Mouse (Mus musculus): ENCODE measurements around the gene Psen2. TPM values are rescaled to one million over a fixed set of nuclear protein-coding genes. Genes with fewer than 3 reads are reported as not detected.
A peak's percentile ranks its signal among the peaks of the same experiment; 100 is the strongest.

Gene Psen2
- polyA plus RNA-seq, 1 experiment from 2014 or later, result 10.4 TPM

DNA sequence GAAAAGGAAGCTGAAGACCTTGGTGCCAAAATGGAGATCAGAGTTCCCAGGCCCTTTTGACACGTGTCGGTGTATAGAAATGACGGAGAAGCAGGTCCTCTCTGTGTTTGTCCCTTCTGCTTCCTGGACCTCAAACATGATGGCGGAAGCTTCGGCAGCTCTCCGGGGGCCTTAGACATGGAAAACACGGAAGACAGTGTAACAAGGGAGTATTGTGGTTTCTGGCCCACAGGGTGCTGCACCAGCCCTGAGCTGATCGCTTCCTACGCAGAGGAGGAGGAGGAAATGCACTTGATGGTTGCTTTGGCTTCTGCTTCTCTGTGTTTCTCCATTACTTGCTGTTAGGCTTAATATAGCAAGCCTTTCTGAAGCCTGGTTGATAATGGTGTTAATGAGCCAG, 32.9 kb upstream of the Psen2 start:
- H3K27ac ChIP-seq, result no peak overlapping the region
- H3K27me3 ChIP-seq, result no peaks in the 10 kb centered on the region
- WGBS, result 87% methylated on average over 9 of the region's 9 CpGs
- no peak overlapping the region for H3K4me3 ChIP-seq
- H3K9me3 ChIP-seq, result no peaks in the 10 kb centered on the region
- H3K36me3 ChIP-seq, result no peaks in the 10 kb centered on the region
- ATAC-seq (ENCODE audit: insufficient number of reproducible peaks, insufficient read depth, low FRiP score, low TSS enrichment), result no peak
- H3K9ac ChIP-seq, result no peak overlapping the region
- H3K4me1 ChIP-seq, result 0 out of 2 replicates have a peak, but pooled peaks cover 9% of the 10 kb centered on the region
- H3K4me2 ChIP-seq (replicated peaks), result no peak overlapping the region

DNA sequence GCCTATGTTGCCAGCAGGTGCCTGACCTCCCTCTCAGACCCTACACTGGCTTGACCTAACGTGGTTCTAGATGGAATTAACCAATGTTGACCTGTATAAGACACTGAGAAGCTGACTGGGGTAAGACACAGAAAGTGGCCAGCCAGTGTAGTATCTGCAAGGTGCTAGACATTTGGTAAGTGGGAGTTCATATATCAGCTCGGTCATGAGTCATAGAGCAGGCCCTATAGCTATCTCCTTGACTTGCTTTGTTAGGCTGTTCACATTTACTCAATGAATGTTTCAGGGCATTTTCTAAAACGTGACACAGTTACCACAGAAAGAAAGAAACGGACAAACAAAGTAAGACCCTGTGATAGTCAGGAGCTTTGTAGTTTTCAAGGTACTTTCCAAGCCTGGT, 27.1 kb upstream of the Psen2 start:
- peaks cover 18% of the 10 kb centered on the region for H3K4me1 ChIP-seq

DNA sequence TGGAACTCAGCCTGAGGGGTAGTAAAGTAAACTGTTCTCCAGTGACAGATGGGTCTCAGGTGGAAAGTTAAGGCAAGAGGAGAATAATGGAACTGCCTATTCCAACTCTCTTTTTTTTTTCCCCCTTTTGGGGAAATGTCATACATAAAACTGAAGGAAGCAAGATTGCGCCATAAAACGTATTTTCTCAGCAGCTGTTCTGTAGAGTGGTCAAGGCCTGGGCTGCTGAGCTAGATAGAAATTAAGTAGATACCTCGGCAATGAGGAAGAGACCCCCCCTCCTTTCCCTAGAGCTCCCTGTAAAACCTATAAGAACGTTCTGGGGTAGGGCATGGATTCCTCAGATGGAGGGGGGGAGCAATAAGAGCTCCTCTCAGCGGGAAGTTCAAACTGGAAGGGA, 26.6 kb upstream of the Psen2 start:
- Histone ChIP-seq H3K27me3 (no peaks in the 10 kb centered on the region), H3K36me3 (no peaks in the 10 kb centered on the region), H3K4me3 (no peak overlapping the region), H3K9me3 (no peaks in the 10 kb centered on the region), H3K4me1 (peaks cover 22% of the 10 kb centered on the region), H3K27ac (no peak overlapping the region), H3K4me2 (replicated peaks) (no peak overlapping the region), H3K9ac (no peak overlapping the region)
- ATAC-seq (ENCODE audit: insufficient number of reproducible peaks, insufficient read depth, low FRiP score, low TSS enrichment), result no peak
- 77% methylated on average over 5 of the region's 5 CpGs for WGBS

More for the DNA sequence above, 27.1 kb upstream of the Psen2 start:
- no peaks in the 10 kb centered on the region for H3K27me3 ChIP-seq
- no peak overlapping the region for H3K4me3 ChIP-seq
- H3K9me3 ChIP-seq, result no peaks in the 10 kb centered on the region
- H3K4me2 ChIP-seq (replicated peaks), result no peak overlapping the region
- H3K9ac ChIP-seq, result no peak overlapping the region
- no peak overlapping the region for H3K27ac ChIP-seq
- ATAC-seq (ENCODE audit: insufficient number of reproducible peaks, insufficient read depth, low FRiP score, low TSS enrichment), result no peak
- WGBS, result 82% methylated on average over 4 of the region's 4 CpGs
- H3K36me3 ChIP-seq, result no peaks in the 10 kb centered on the region

DNA sequence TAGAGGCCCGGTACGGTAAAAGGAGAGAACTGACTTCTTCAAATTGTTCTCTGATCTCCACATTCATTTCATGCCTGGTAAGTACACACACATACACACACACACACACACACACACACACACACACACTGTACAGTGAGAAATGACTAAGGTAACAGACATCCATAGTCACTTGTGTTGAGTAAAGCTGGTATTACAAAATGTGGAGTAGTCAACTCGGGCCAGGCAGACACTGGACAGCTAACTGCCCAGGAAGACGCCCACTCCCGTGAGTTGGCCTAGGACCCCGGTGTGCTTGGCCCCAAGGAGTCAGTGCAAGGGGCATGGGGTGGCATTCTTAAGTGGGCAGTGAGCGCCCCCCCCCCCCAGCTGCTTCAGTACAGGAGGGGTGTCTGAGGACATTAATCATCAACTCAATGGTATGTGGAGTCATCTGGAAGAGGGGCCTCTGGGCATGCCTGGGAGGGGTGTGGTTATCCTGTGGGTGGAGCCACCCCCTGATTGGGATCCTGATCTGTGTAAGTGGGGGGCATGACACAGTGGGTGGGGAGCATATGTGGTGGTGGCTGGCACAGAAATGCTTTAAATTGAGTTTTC, 25.7 kb upstream of the Psen2 start:
- Histone ChIP-seq H3K27ac (no peak overlapping the region), H3K4me2 (replicated peaks) (no peak overlapping the region), H3K4me1 (peaks cover 30% of the 10 kb centered on the region), H3K9ac (no peak overlapping the region), H3K36me3 (no peaks in the 10 kb centered on the region), H3K4me3 (no peak overlapping the region), H3K9me3 (no peaks in the 10 kb centered on the region), H3K27me3 (no peaks in the 10 kb centered on the region)
- ATAC-seq (ENCODE audit: insufficient number of reproducible peaks, insufficient read depth, low FRiP score, low TSS enrichment), result no peak
- WGBS, result 92% methylated on average over 7 of the region's 7 CpGs

DNA sequence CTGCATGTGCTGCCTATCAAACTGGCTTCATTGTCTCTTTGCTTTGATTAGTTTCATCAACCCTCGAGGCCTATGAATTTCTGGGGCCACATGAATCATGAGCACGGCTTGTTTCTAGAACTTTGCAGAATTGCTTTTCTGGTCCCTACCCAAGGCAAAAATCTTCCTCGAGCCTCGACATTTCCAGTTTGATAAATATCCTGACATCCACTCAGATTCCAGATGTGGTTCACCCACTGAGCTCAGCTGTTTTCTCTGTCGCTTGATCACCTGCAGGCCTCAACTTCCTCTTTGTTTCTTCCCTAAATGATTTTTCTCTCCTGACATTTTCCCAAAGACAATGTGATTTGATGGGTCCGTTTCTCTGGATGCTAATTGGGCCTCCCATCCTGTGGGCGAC, 25.0 kb upstream of the Psen2 start:
- no peaks in the 10 kb centered on the region for H3K27me3 ChIP-seq
- no peak overlapping the region for H3K27ac ChIP-seq
- H3K36me3 ChIP-seq, result no peaks in the 10 kb centered on the region
- H3K4me2 ChIP-seq (replicated peaks), result no peak overlapping the region
- H3K4me3 ChIP-seq, result no peak overlapping the region
- ATAC-seq (ENCODE audit: insufficient number of reproducible peaks, insufficient read depth, low FRiP score, low TSS enrichment), result no peak
- peaks cover 36% of the 10 kb centered on the region for H3K4me1 ChIP-seq
- H3K9me3 ChIP-seq, result no peaks in the 10 kb centered on the region
- 77% methylated on average over 7 of the region's 7 CpGs for whole genome bisulfite sequencing
- H3K9ac ChIP-seq, result no peak overlapping the region

DNA sequence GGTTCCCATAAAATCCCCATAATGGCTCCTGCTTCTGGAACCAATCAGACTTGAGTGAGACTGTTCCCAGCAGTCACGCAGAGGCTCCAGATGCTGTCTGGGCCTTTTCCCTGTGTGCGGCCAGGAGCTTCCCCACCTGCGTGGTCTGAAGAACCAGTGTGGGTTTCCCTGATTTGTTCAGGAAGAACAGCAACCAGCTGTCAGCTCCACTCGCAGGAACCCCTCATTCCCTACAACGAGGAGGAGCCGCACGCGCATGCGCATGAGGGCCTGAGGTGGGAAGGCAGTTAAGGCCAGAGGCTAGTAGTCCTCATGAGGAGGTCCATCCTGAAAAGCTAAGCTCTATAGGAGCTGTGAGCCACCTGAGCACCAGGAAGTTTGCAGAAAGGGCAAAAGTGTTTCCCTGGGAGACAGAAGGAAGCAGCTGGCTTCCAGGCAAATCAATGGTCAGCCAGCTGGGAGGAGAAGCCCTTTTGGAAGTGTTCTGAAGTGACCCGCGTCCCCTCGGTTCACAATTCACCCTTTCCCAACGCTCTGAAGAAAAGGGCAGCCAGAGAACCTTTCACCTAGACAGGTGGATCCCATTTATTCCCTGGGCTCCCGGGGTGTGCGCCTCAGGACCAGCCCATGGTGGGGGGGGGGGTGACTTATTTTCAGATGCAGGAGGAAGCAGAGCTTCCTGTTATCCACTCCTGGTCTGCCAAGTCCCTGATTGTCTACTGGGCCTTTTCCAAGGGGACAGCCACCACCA, 23.0 kb upstream of the Psen2 start:
- no peaks in the 10 kb centered on the region for H3K27me3 ChIP-seq
- H3K4me2 ChIP-seq (replicated peaks), result no peak overlapping the region; the same call in 1 of the 2 replicates
- 35% methylated on average over 15 of the region's 15 CpGs for WGBS
- peaks cover 42% of the 10 kb centered on the region for H3K4me1 ChIP-seq
- H3K4me3 ChIP-seq, result no peak overlapping the region
- peak overlapping the region; percentile 3; the same call in 1 of the 2 replicates for H3K9ac ChIP-seq
- H3K9me3 ChIP-seq, result no peaks in the 10 kb centered on the region
- H3K36me3 ChIP-seq, result no peaks in the 10 kb centered on the region
- ATAC-seq (ENCODE audit: insufficient number of reproducible peaks, insufficient read depth, low FRiP score, low TSS enrichment), result no peak
- peak overlapping the region; percentile 76 for H3K27ac ChIP-seq

DNA sequence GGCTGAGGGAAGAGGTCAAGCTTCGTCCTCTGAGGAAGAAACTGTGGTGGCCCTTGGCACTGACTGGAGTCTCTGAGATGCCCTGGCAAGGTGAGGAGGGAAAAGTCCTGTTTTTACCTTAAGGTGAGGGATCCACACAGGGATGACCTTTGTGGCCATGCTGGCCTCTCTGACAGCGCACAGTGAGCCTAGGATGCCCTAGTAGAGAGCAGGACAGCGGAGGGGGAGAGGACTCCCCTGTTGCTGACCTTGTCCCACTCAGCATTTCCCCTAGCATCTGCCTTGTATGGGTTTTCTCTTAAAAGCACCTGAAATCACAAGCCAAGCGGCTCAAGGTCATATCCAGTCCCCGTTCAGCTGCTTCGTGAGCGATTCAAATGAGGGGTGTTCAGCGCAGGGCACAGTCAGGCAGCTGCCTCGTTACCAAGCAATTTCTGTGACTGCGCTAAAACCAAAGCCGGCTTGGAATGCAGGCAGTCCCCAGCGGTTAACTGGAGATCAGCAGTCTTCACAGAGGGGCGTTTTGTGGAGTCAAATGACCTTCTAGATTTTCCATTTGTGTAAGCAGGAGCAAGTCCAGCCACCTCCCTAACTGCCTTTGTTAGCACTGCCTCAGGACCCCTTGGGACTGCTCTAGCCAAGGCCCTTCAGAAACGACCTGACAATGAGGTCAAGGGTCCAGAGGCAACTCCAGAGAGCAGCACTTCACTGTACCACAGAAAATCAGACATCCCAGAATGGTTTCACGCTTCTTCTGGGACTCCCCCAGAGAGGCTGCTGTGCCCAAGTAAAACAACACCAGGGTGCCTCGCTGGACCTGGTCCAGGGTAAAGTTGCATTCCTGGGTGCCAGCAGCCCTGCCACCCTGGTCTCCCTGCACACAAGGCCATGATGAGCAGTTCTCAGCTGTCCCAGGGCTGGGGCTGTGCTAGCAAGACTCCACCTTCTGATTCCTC, 20.9 kb upstream of the Psen2 start:
- H3K9me3 ChIP-seq, result no peaks in the 10 kb centered on the region
- H3K4me2 ChIP-seq (replicated peaks), result peak overlapping the region; percentile 8; the same call in 1 of the 2 replicates
- WGBS, result 18% methylated on average over 16 of the region's 16 CpGs
- H3K9ac ChIP-seq, result no peak overlapping the region
- H3K27me3 ChIP-seq, result no peaks in the 10 kb centered on the region
- peaks cover 47% of the 10 kb centered on the region for H3K4me1 ChIP-seq
- ATAC-seq (ENCODE audit: insufficient number of reproducible peaks, insufficient read depth, low FRiP score, low TSS enrichment), result peak; percentile 37; the same call in 1 of the 2 replicates
- peak overlapping the region; percentile 51; the same call in 1 of the 2 replicates for H3K27ac ChIP-seq
- H3K4me3 ChIP-seq, result no peak overlapping the region
- H3K36me3 ChIP-seq, result no peaks in the 10 kb centered on the region

DNA sequence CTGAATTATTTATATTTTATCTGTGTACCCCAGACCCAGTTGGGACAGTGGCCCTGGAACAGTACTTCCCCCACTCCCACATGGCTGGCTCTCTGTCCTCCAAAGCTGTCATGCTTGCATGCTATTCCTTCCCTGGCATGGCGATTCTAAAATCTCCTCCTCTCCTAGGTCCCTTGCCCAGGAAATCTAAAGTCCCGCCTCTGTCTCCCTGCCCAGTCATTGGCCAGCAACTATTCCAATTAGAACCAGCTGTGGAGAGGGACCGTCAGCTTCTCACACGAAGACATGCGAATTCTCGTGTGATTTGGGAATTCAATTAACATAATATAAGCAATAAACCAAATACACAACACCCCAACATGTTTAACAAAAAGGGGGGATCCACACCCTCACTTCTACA, 19.3 kb upstream of the Psen2 start:
- Histone ChIP-seq H3K27me3 (no peaks in the 10 kb centered on the region), H3K36me3 (no peaks in the 10 kb centered on the region), H3K27ac (no peak overlapping the region), H3K9me3 (no peaks in the 10 kb centered on the region), H3K4me3 (no peak overlapping the region), H3K4me2 (replicated peaks) (no peak overlapping the region), H3K4me1 (peaks cover 47% of the 10 kb centered on the region), H3K9ac (no peak overlapping the region)
- WGBS, result 21% methylated on average over 6 of the region's 6 CpGs
- ATAC-seq (ENCODE audit: insufficient number of reproducible peaks, insufficient read depth, low FRiP score, low TSS enrichment), result no peak

DNA sequence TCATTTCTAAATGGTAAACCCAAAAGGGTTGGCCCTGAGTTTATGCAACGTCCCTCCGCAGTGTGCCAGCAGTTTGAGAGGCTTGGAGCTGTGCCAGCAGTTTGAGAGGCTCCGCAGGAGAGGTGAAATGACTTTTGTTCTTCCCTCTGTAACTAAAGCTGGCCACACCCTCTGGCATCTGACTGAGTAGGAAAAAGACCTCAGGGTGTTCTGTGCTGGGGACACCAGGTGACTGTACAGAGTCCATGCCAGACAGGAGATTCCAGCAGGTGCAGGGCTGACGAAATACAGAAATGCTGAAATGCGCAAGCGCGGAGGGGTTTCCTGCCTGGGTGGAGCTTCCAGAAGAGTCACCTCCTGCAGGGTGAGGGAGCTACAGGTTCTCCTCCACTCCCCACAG, 16.4 kb upstream of the Psen2 start:
- 0 out of 2 replicates have a peak overlapping the region, but pooled peaks have one; percentile 12 for H3K4me2 ChIP-seq (replicated peaks)
- WGBS, result 37% methylated on average over 7 of the region's 7 CpGs
- H3K27ac ChIP-seq, result no peak overlapping the region
- H3K9me3 ChIP-seq, result no peaks in the 10 kb centered on the region
- H3K27me3 ChIP-seq, result no peaks in the 10 kb centered on the region
- H3K4me3 ChIP-seq, result no peak overlapping the region
- no peak for ATAC-seq (ENCODE audit: insufficient number of reproducible peaks, insufficient read depth, low FRiP score, low TSS enrichment)
- no peaks in the 10 kb centered on the region for H3K36me3 ChIP-seq
- peaks cover 27% of the 10 kb centered on the region for H3K4me1 ChIP-seq
- H3K9ac ChIP-seq, result no peak overlapping the region

DNA sequence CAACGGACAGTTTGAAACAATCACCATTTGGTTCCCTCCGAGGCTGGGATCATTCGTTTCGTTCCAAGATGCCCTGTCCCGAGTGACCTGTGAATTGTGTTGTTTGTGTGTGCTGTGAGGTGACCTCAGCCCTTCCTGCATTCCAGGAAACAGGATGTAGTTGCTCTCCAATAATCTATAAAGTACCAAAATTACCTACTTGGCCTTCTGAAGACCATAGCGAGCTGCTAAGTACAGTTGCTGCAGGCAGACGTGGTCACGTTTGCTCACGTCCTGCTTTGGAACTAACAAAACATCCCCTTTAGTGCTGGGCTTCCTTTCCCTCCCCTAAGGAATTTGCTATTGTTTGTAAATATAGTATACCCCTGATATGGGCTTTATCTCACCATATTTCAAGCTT, 14.3 kb upstream of the Psen2 start:
- no peak for ATAC-seq (ENCODE audit: insufficient number of reproducible peaks, insufficient read depth, low FRiP score, low TSS enrichment)
- H3K4me3 ChIP-seq, result no peak overlapping the region
- no peak overlapping the region for H3K9ac ChIP-seq
- no peaks in the 10 kb centered on the region for H3K36me3 ChIP-seq
- no peaks in the 10 kb centered on the region for H3K27me3 ChIP-seq
- no peaks in the 10 kb centered on the region for H3K9me3 ChIP-seq
- H3K4me1 ChIP-seq, result peaks cover 13% of the 10 kb centered on the region
- H3K4me2 ChIP-seq (replicated peaks), result no peak overlapping the region
- H3K27ac ChIP-seq, result no peak overlapping the region
- 44% methylated on average over 9 of the region's 9 CpGs for WGBS

DNA sequence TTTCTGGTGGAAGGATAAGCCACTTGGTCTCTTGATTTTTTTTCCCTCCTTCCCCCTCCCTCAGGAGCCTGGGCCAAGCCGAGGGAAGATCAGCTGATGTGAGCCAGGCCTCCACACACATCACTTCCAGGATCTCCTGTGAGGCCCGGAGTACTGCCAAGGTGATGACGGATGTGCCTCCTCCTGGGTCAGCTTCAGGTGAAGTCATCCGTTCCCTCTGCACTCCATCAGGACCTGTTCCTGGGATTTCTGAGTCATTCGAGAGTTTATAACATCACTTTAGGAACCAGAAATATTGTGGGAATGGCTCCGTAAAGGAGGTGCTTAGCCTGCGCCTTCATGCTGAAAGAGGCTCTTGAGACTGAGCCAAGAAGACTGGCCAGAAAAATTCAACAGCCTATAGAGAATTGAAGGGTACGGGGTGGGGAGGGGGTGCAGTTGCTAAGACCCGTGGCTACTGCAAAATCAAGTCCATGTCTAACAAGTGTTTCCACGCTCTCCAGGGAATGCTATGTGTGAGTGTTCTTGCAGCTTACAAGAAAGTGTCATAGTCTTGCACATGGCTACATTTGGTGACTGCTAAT, 11.6 kb upstream of the Psen2 start:
- H3K36me3 ChIP-seq, result no peaks in the 10 kb centered on the region
- ATAC-seq (ENCODE audit: insufficient number of reproducible peaks, insufficient read depth, low FRiP score, low TSS enrichment), result no peak
- no peak overlapping the region for H3K4me3 ChIP-seq
- 80% methylated on average over 10 of the region's 10 CpGs for WGBS
- H3K9me3 ChIP-seq, result no peaks in the 10 kb centered on the region
- H3K27me3 ChIP-seq, result no peaks in the 10 kb centered on the region
- H3K9ac ChIP-seq, result no peak overlapping the region
- no peak overlapping the region for H3K4me2 ChIP-seq (replicated peaks)
- H3K4me1 ChIP-seq, result peaks cover 6% of the 10 kb centered on the region
- H3K27ac ChIP-seq, result no peak overlapping the region
